Mouse (Mus musculus) urinary bladder, adult 2 months (tissue): ENCODE measurements at regions not wholly inside any gene's neighbourhood (a gene's known extent, or its start where the extent isn't known, plus 50 kb on each side); places are given as distances from the start of the nearest gene placed in this dataset.

Source experiments
- DNase-seq: peaks from one replicate; pipeline ENCODE4 v3.0.0; 2022; ENCODE audit warnings: low spot score

DNA sequence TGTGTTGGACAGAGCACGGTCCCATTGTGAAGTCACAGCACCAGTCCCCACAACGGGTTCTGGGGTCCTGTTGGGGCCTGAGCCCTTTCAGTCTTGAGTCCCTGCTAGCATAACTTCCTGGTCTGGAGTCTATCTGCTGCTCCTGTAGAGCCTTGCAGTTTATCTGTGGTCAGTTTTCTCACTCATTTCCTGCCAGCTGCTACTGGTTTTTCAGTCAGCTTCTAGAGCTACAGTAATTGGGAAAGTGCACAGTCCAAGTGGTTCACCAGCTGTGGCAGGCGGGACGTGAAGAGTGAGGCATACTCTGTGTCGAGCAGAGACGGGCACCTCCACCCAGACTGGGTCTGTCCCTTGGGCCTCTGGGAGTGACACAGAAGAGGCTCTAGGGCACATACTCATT is 93.4 kb upstream of the Id2 start:
- DNase-seq: no peak

DNA sequence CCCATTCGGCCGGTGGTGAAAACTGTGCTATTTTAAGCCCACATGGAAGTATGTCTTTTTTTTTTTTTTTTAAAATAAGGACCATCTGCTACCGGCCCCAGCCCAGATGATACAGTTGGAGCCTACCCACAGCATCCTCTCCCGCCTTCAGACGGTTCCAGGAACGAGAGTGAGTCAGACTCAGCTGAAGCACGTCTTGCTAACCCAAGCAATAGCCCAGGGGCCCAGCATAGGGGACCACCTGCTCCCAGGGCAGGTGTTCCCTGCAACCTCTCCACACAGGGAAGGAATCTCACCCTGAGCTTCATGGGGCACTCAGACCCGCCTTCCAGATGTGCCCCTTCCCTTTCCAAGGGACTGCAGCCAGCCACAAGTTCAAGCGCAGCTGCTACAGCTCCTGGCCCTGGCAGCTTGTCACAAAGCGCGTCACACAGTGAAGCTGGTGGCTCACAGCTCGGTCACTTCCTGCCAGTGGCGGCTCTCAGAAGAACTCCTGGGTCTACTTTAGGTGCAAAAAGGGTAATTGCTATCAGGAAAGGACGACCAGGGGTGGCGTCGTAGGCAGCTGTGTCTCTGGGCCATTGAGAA is 92.3 kb upstream of the Id2 start:
- no peak for DNase-seq

DNA sequence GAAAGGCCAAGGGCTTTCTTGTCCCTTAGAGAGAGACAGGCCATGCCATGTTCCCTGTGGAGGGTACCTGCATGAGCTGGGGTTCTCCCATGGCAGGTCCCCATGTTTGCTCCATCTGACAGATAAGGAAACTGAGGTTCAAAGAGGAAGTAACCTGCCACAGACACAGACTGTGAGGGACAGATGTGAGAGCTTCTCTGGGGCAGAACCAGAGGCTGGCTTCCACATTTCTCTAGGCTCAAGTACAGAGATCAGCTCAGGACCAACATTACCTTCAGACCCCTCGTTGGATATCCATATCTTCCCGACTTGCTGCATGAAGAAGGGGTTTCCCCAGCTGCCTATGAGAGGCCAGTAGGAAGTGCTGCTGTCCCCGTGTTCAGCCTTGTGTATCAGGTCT is 91.6 kb upstream of the Id2 start:
- DNase-seq: no peak

DNA sequence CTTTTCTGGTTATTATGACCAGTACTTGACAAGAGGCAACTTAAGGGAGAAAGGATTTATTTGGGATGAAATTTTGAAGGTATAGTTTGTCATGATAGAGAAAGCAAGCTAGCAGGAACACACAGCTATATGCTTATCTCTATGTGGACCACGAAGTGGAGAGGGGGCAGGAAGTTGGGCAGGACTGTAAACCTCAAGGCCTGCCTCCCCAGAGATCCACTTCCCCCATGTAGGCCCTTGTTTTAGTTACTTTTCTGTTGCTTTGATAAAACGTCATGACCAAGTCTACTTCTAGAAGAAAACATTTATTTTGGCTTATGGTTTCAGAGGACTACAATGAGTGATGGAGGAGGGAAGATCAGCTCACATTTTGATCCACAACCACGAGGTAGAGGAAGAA is 90.3 kb upstream of the Id2 start:
- DNase-seq: no peak

DNA sequence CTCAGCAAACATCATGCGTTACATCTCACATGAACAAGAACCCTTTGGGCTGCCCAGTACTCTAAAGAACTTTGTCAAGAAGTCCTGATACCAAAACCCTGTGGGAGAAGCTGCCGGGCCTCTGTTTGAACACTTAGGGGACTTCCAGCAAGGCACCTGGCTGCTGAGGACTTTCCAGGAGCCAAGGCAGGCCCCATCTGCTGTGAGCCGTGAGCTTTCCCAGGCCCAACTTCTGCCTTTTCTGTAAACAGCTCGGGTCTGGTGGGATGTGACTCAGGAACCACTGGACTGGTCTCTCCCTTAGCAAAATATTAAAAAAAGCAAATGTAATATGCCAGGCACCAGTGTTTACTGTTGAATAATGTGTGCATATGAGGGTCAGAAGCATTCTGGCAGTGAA is 85.7 kb upstream of the Id2 start:
- no peak for DNase-seq

DNA sequence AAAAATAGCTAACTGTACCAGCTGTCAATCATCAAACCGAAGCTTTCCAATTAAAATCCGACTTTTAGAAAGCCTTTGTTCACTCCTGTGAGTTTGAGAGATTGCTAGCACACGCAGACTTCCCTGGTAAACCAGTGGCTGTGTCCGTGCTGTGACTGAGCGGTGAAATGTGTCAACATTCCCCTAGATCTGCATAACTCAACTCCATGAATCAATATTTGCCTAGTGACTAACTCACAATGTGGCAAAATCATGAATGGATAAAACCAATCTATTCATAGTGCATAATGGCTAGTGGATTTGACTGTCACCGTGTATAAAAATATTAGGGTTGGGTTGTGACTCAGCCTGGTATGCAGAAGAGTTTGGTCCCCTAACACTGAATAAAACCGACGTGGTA is 84.4 kb upstream of the Id2 start:
- DNase-seq: no peak

DNA sequence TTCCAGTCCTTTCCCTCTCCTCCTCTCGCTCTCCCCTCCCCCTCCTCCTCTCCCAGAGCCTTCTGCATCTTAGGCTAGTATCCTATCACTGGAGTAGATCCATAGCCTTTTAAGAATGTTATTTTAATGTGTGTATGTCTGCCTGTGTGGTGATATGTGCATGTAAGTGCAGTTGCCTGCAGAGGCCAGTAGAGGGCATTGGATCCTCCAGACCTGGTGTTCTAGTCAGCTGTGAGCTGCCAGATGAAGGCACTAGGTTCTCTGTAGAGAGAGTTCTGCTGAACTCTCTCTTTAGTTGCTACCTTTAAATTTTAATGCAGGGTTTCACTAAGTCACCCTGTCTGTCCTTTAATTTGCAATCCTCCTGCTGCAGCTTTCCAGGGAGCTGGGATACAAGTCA is 83.9 kb upstream of the Id2 start:
- no peak for DNase-seq

DNA sequence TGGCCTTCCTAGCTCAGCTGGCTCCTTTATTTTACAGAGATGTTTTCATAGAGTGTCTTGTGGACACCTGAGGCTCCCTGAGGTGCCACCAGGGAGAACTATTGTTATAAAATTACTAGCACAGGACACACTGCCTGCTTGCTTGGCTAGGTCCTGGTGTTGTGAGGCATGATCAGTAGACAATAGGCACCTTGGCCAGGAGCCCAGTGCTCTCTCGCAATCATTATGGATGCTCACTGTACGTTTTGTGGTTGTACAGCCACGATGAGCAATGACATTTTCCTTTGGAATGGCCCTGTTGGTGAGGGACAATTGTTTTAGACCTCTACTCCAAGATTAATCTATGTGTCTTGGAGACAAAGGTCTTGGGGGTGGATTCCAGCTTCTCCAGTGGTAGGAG is 83.3 kb upstream of the Id2 start:
- no peak for DNase-seq

DNA sequence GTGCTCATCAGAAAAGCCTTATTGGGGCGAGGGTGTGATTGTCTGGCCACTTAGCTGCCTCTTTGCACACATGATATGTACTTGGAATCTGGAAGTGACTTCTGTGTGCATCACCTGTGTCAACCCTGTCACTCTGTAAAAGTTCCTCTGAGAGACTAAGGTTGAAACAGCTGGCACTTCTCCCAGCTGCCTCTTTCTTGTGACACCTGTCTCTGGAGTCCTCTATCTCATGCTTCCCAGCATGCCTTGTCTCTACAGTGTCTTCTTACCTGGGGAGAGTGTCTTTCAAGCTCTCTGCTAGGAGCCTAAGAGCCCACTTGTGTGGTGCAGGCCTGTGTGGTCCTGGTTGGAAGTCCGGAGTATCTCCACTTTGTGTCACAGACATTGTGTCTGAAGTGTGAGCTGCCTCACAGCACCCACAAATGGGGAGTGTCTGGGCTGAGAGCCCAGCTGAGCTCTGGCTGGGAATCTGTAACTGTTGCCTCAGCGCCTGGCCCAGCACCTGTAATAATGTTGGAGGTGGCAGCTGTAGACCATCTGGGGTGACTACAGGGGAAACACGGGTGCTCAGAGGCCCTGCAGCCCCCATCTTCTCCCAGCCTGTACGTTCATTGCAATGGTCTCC is 81.7 kb upstream of the Id2 start:
- DNase-seq: no peak

DNA sequence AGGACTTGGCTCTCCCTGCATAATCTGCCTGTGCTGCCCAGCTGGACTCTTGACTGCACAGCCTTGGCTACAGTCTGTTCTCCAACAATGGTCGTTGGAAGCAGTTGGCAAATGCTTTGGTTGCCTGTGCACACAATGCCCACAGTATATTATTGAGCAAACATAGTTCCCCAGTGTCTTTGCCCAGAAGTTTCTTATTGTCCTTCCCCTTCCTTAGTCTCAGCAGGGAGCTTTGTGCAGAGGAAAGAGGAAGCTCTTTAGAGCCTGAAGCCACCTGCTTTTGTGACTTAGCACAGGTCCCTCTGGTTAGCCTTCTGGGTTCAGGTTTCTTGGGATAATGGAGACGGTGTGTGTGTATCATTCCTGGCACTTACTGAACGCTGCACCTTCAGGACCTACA is 80.9 kb upstream of the Id2 start:
- no peak for DNase-seq

DNA sequence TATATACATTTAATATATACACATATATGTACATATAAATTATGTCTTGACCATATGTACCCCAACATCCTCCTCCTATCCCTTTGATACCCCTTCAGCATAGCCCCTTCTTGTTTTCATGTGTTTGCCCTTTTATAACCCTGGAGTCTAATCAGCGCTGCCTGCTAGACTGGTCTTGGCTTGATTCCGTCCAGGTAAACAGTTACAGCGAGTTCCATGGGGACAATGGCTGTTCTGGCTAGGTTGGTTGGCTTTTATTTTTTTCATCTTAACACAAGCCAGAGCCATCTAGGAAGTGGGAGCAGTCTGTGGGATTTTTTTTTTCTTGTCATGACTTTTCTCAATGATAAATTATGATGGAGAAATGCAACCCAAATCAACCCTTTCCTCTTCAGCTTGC is 79.6 kb upstream of the Id2 start:
- DNase-seq: no peak

DNA sequence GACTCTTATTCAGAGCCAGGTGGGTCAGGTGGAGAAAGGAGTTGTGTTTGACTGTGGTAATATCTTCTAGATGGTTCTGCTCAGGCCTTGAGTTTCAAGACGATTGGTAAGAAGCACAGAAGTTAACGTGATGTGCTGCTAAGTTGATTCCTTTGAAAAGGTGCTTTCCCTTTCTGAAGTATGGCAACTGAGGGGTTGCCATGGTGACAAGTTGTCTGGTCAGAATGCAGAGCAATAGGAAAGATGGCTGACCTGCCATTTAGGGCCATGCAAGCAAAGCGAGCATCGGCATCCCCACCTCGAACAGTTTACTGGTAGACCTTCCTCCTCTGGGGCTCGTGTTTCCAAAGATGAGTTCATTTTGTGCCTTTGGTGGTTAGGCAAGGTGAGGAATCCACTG is 76.1 kb upstream of the Id2 start:
- DNase-seq: no peak

DNA sequence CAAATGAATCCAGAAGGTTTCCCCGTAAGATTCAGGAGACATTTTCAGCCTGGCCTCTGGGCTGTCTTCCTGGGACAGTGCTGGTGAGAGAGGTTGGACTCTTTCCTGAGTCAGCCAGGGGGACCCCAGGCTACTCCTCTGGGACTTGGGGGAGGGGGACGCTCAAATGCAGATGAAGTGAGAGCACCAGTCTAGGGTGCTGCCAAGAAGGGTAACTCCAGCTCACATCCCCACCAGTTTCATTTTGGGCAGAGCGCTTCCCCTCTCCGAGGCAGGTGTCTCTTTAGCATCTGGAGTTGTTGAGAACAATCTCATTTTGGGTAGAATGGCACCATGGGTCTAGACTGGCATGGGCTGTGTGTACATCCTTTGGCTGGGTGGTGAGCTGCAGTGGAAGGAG is 75.5 kb upstream of the Id2 start:
- DNase-seq: no peak

DNA sequence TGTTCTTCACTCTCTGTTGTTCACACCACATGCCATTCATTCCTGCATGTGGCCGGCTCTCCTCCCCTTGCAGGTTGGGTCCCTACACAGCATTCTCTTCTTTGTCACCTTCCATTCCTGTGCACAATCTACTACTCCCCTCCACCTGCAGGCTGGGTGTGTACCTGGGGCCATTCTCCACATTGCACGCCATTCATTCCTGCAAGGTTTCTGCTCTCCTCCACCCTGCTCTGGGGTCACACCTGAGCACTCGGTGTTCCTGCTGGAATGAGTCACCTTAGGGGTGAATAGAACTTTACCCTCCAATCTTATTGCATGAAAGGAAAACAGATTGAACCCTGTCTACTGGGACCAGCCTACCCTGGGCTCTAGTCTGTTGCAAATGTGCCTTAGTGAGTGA is 72.7 kb upstream of the Id2 start:
- DNase-seq: no peak

DNA sequence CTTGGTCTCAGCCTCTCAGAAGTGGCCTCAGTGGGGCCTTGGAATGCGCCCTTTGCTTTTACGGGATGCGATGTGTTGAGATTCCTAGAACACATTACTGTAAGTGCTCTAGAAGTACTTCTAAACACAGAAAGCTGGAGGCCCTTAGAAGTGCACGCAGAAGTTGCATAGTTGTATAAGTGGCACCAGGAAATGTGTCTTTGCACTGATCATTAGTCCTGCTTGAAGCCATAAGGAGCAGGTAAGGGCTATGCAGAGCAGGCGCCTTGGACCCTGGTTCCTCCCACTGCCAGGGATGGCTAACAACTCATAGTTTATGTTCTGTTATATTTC is 71.2 kb upstream of the Id2 start:
- no peak for DNase-seq

DNA sequence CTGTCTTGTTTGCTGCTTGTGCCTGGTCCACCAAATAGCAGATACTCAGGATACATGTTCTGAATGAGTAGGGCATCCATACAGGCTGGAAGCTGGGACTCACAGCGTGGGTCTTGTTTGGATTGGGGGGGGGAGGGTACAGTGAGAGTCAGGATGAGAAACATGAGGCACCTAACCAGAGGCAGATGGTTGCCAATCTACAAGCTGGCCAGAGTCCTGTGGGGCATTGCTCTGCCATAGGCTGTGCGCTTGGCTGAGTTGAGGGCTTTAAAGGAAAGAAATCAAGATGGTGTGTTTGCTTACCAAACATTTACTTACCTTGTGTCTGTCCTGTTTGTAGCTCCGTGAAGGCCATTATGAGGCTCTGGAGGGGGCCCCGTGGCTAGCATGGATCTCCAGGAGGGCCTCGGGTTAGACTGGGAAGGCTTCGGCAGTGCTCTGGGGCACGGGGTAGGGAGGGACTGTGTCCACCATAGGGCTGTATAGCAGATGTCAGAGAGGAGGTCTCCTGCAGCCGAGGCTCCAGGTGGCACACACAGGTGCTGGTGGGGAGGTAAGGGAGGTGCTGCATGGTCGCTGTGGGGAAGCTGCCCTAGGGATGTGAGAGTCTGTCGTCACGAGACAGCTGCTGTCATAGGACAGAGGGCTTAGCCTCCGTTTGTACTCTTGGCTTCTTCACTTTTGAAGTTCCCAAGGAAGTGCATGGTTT is 70.7 kb upstream of the Id2 start:
- DNase-seq: no peak

DNA sequence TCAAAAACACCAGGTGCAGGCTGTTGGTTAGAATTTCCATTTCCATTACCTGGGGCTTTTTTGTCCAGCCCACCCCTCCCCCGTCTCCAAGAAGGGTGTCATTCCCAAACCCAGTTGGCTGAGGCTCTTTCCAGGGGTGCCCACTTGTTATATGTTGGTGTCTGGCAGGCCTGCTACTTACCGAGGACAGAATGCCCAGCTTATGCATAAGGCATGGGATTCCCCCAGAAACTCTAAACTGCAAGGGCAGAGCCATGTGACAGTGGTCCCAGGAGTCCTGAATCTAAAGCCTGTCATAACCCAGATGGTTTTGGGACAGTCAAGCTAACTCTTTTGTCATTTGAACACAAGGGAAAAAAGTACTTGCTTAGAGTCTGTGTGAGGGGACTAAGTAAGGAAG is 69.6 kb upstream of the Id2 start:
- no peak for DNase-seq

DNA sequence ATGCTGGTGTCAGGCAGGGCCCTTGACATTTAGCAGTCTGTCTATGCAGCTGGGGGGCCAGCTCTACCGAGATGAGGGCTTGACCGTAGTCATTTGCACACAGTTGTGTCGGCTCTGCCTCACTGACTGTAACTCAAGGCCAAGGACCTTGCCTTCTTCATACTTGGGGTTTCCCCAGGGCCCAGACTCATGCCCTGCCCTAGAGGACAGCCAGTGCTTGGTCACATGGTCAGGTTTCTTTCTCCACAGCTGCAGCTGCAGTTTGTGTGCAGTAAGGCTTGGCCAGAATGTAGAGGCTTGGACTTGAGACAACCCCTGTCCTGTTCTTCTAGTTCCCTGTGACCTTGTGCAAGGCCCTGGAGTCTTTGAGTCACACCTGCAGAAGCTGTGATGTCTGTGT is 68.7 kb upstream of the Id2 start:
- DNase-seq: no peak

DNA sequence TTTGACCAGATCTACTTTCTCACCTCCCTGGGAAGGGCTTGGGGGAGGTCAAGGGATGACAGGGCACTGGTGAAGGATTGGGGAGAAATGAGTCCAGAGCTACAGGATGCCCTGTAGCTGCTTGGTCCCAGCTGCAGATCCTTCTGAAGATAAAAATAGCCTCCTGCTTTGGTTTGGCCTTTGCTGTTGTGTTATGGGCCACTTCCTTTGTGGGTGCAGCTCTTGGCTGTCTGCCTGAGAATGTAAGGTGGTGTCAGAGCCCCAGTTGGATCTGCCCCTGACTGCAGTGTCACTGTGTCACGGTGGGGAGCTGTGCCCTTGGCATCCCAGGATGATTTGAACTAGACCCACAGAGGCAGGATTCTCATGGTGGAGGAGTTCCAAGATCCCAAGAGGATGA is 67.8 kb upstream of the Id2 start:
- no peak for DNase-seq

DNA sequence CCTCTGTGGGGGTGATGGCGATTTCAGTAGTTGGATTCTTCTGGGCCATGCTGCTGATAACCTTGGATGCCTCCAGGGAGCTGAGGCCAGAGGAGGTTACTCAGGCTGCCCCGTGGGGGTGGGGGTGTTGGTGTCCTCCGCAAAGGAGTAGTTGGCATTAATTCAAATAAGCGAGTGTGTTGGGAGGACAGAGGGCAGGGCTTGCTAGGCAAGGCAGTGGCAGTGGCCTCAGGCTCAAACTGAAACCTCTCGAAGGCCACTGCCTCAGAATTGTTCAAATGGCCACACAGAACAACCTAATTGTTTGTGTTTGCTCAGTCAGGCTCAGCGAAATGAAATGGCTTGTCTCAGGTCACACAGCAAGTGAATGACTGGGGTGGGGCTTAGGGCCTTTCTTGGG is 66.6 kb upstream of the Id2 start:
- no peak for DNase-seq

DNA sequence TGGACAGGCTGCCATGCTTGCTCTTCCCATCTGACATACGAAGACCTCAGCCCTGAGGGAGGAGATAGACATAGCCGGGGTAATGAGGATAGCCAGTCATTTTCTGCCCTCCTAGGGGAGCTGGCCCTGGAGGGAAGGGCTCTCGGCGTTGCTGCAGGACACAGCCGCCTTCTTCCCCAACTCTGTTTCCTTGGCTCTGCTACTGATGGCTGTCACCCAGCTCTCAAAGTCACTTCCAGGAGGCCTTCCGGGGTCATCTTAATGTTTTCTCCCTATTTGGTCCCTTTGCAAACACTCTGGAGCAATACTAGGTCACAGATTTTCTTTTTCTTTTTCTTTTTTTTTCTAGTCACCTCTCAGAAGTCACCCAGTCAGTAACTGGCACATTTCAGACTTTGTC is 65.9 kb upstream of the Id2 start:
- DNase-seq: no peak

DNA sequence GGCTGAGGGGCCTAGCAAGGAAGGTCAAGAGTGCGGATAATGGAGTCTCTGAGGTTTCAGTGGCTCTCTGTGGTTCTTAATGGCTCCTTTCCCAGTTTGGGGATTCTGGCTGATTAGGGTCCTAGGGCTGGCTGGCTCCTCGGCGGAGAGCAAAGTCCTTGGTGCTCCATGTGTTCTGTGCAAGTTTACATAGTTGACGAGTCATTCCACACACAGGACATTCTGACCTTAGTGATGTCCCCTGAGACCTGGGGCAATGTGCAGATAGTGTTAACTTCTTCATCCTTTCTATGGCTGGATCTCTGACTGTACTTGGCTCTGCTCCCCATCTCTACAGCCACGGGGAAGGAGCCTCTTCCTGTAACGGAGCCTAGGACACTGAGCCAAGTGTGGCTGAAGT is 65.0 kb upstream of the Id2 start:
- DNase-seq: no peak

DNA sequence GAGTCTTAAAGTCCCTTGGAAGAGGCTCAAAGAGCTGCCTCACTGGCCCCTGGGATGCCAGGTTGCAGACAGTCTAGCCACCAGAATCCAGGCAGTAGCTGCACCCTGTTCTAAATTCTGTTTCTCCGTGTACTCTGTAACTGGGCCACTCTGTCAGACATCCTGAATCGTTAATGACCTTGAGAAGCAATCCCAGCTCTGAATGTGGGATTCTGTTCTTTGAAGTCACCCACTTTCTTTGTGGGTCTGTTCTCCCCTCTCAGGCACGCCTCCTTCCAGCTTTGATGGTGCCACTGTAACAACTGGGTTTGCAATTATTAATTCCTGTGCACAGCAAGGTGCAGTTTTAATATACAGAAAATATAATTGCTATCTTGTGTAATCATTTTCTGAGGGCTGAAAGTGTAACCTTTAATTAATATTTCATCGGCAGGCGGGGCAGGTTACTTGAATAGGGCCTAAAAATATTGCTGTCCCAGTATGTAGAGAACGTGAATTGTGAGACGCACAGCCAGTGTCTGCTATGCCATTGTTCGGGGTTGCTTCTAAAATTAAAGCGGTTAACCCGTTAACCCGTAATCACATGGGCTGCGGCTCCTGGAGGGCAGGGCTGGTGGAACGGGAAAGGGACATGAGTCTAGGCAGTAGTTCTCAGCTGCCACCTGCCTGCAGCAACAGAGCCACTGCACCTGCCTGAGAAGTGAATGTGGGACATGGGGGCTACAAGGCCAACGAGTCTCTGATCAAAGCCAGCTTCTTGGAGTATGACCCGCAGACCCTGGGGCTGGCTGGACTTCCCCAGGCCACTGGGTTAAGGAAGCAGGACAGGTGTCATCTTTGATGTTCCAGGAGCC is 64.3 kb upstream of the Id2 start:
- DNase-seq: no peak
